Mouse (Mus musculus): ENCODE measurements at regions not wholly inside any gene's neighbourhood (a gene's known extent, or its start where the extent isn't known, plus 50 kb on each side); places are given as distances from the start of the nearest gene placed in this dataset.

GRCm38 (mm10) chr14:61918113-61918512 lies 310.9 kb downstream of the Kcnrg start:
- no peak overlapping the region for H3K4me2 ChIP-seq (ENCODE audit: low read length)
- H3K4me3 ChIP-seq (ENCODE audit: low read depth, low read length): no peak overlapping the region
- no peaks in the 10 kb centered on the region for H3K36me3 ChIP-seq (ENCODE audit: control insufficient read depth, insufficient read depth, low read length)
- ATAC-seq (no peak), DNase-seq (ENCODE audit: low spot score) (no peak)
- H3K27ac ChIP-seq (ENCODE audit: low read depth, low read length): no peak overlapping the region
- no peaks in the 10 kb centered on the region for H3K4me1 ChIP-seq (ENCODE audit: control insufficient read depth, insufficient read depth, low read length)
- no peaks in the 10 kb centered on the region for H3K27me3 ChIP-seq (replicated peaks; ENCODE audit: control insufficient read depth, insufficient read depth, low read length)
- H3K9ac ChIP-seq (ENCODE audit: low read length): no peak overlapping the region
- no peaks in the 10 kb centered on the region for H3K9me3 ChIP-seq (replicated peaks; ENCODE audit: control insufficient read depth, low read length)

- Histone ChIP-seq H3K4me2 (ENCODE audit: low read length) (no peak overlapping the region), H3K36me3 (ENCODE audit: control insufficient read depth, insufficient read depth, low read length) (no peaks in the 10 kb centered on the region), H3K4me3 (ENCODE audit: low read depth, low read length) (no peak overlapping the region), H3K9me3 (replicated peaks; ENCODE audit: control insufficient read depth, low read length) (no peaks in the 10 kb centered on the region), H3K27me3 (replicated peaks; ENCODE audit: control insufficient read depth, insufficient read depth, low read length) (no peaks in the 10 kb centered on the region), H3K27ac (ENCODE audit: low read depth, low read length) (no peak overlapping the region), H3K4me1 (ENCODE audit: control insufficient read depth, insufficient read depth, low read length) (no peaks in the 10 kb centered on the region), H3K9ac (ENCODE audit: low read length) (no peak overlapping the region)
- WGBS: 86% methylated on average over 8 of the region's 8 CpGs
- DNase-seq (ENCODE audit: low spot score): no peak
- no peak for ATAC-seq
Observed at GRCm38 (mm10) chr14:61931811-61932210, 324.6 kb downstream of the Kcnrg start.

GRCm38 (mm10) chr14:61941682-61942081 lies 334.4 kb downstream of the Kcnrg start:
- Histone ChIP-seq H3K9me3 (replicated peaks; ENCODE audit: control insufficient read depth, low read length) (no peaks in the 10 kb centered on the region), H3K4me1 (ENCODE audit: control insufficient read depth, insufficient read depth, low read length) (peaks cover 3% of the 10 kb centered on the region; the same call in 1 of the 2 replicates), H3K4me2 (ENCODE audit: low read length) (no peak overlapping the region), H3K9ac (ENCODE audit: low read length) (no peak overlapping the region), H3K4me3 (ENCODE audit: low read depth, low read length) (no peak overlapping the region), H3K27me3 (replicated peaks; ENCODE audit: control insufficient read depth, insufficient read depth, low read length) (no peaks in the 10 kb centered on the region), H3K27ac (ENCODE audit: low read depth, low read length) (no peak overlapping the region), H3K36me3 (ENCODE audit: control insufficient read depth, insufficient read depth, low read length) (no peaks in the 10 kb centered on the region)
- WGBS: 80% methylated on average over 7 of the region's 7 CpGs
- ATAC-seq: no peak
- no peak for DNase-seq (ENCODE audit: low spot score)

- WGBS: 21% methylated on average over 5 of the region's 5 CpGs
- H3K4me3 ChIP-seq (ENCODE audit: low read depth, low read length): no peak overlapping the region
- ATAC-seq: no peak
- no peaks in the 10 kb centered on the region for H3K9me3 ChIP-seq (replicated peaks; ENCODE audit: control insufficient read depth, low read length)
- no peak overlapping the region for H3K27ac ChIP-seq (ENCODE audit: low read depth, low read length)
- H3K4me1 ChIP-seq (ENCODE audit: control insufficient read depth, insufficient read depth, low read length): peaks cover 5% of the 10 kb centered on the region; the same call in 1 of the 2 replicates
- H3K4me2 ChIP-seq (ENCODE audit: low read length): no peak overlapping the region
- H3K27me3 ChIP-seq (replicated peaks; ENCODE audit: control insufficient read depth, insufficient read depth, low read length): no peaks in the 10 kb centered on the region
- DNase-seq (ENCODE audit: low spot score): peak; percentile 21
- no peak overlapping the region for H3K9ac ChIP-seq (ENCODE audit: low read length)
- H3K36me3 ChIP-seq (ENCODE audit: control insufficient read depth, insufficient read depth, low read length): no peaks in the 10 kb centered on the region
Observed at GRCm38 (mm10) chr14:61945659-61946058, 338.4 kb downstream of the Kcnrg start.

GRCm38 (mm10) chr14:61949446-61949845 lies 342.2 kb downstream of the Kcnrg start:
- WGBS: 47% methylated on average over 6 of the region's 6 CpGs
- Histone ChIP-seq H3K36me3 (ENCODE audit: control insufficient read depth, insufficient read depth, low read length) (no peaks in the 10 kb centered on the region), H3K9me3 (replicated peaks; ENCODE audit: control insufficient read depth, low read length) (no peaks in the 10 kb centered on the region), H3K27me3 (replicated peaks; ENCODE audit: control insufficient read depth, insufficient read depth, low read length) (no peaks in the 10 kb centered on the region), H3K27ac (ENCODE audit: low read depth, low read length) (no peak overlapping the region), H3K4me1 (ENCODE audit: control insufficient read depth, insufficient read depth, low read length) (peaks cover 5% of the 10 kb centered on the region; the same call in 1 of the 2 replicates), H3K4me3 (ENCODE audit: low read depth, low read length) (no peak overlapping the region), H3K4me2 (ENCODE audit: low read length) (no peak overlapping the region), H3K9ac (ENCODE audit: low read length) (no peak overlapping the region)
- ATAC-seq: no peak
- DNase-seq (ENCODE audit: low spot score): no peak

GRCm38 (mm10) chr14:61950004-61950403 lies 342.4 kb upstream of the Rnaseh2b start:
- Histone ChIP-seq H3K4me1 (ENCODE audit: control insufficient read depth, insufficient read depth, low read length) (peaks cover 5% of the 10 kb centered on the region; the same call in 1 of the 2 replicates), H3K27me3 (replicated peaks; ENCODE audit: control insufficient read depth, insufficient read depth, low read length) (no peaks in the 10 kb centered on the region), H3K9me3 (replicated peaks; ENCODE audit: control insufficient read depth, low read length) (no peaks in the 10 kb centered on the region), H3K36me3 (ENCODE audit: control insufficient read depth, insufficient read depth, low read length) (no peaks in the 10 kb centered on the region), H3K9ac (ENCODE audit: low read length) (no peak overlapping the region), H3K27ac (ENCODE audit: low read depth, low read length) (no peak overlapping the region), H3K4me3 (ENCODE audit: low read depth, low read length) (no peak overlapping the region), H3K4me2 (ENCODE audit: low read length) (no peak overlapping the region)
- DNase-seq (ENCODE audit: low spot score) (no peak), ATAC-seq (no peak)
- WGBS: 66% methylated on average over 3 of the region's 3 CpGs

GRCm38 (mm10) chr14:61953029-61953428 lies 339.4 kb upstream of the Rnaseh2b start:
- Histone ChIP-seq H3K4me1 (ENCODE audit: control insufficient read depth, insufficient read depth, low read length) (peaks cover 2% of the 10 kb centered on the region; the same call in 1 of the 2 replicates), H3K9ac (ENCODE audit: low read length) (no peak overlapping the region), H3K4me2 (ENCODE audit: low read length) (no peak overlapping the region), H3K4me3 (ENCODE audit: low read depth, low read length) (no peak overlapping the region), H3K27me3 (replicated peaks; ENCODE audit: control insufficient read depth, insufficient read depth, low read length) (no peaks in the 10 kb centered on the region), H3K9me3 (replicated peaks; ENCODE audit: control insufficient read depth, low read length) (no peaks in the 10 kb centered on the region), H3K27ac (ENCODE audit: low read depth, low read length) (no peak overlapping the region), H3K36me3 (ENCODE audit: control insufficient read depth, insufficient read depth, low read length) (no peaks in the 10 kb centered on the region)
- no peak for ATAC-seq
- WGBS: 91% methylated on average over 4 of the region's 4 CpGs
- no peak for DNase-seq (ENCODE audit: low spot score)

- Histone ChIP-seq H3K4me1 (ENCODE audit: control insufficient read depth, insufficient read depth, low read length) (no peaks in the 10 kb centered on the region), H3K4me2 (ENCODE audit: low read length) (no peak overlapping the region), H3K9ac (ENCODE audit: low read length) (no peak overlapping the region), H3K27ac (ENCODE audit: low read depth, low read length) (no peak overlapping the region), H3K9me3 (replicated peaks; ENCODE audit: control insufficient read depth, low read length) (no peaks in the 10 kb centered on the region), H3K4me3 (ENCODE audit: low read depth, low read length) (no peak overlapping the region), H3K36me3 (ENCODE audit: control insufficient read depth, insufficient read depth, low read length) (no peaks in the 10 kb centered on the region), H3K27me3 (replicated peaks; ENCODE audit: control insufficient read depth, insufficient read depth, low read length) (no peaks in the 10 kb centered on the region)
- DNase-seq (ENCODE audit: low spot score) (no peak), ATAC-seq (no peak)
Observed at GRCm38 (mm10) chr14:61955416-61955815, 337.0 kb upstream of the Rnaseh2b start.

- Histone ChIP-seq H3K4me2 (ENCODE audit: low read length) (no peak overlapping the region), H3K4me1 (ENCODE audit: control insufficient read depth, insufficient read depth, low read length) (no peaks in the 10 kb centered on the region), H3K9me3 (replicated peaks; ENCODE audit: control insufficient read depth, low read length) (no peaks in the 10 kb centered on the region), H3K9ac (ENCODE audit: low read length) (no peak overlapping the region), H3K27me3 (replicated peaks; ENCODE audit: control insufficient read depth, insufficient read depth, low read length) (no peaks in the 10 kb centered on the region), H3K27ac (ENCODE audit: low read depth, low read length) (no peak overlapping the region), H3K4me3 (ENCODE audit: low read depth, low read length) (no peak overlapping the region), H3K36me3 (ENCODE audit: control insufficient read depth, insufficient read depth, low read length) (no peaks in the 10 kb centered on the region)
- WGBS: 79% methylated on average over 4 of the region's 4 CpGs
- no peak for DNase-seq (ENCODE audit: low spot score)
- ATAC-seq: no peak
Observed at GRCm38 (mm10) chr14:61960243-61960957, 332.0 kb upstream of the Rnaseh2b start.
